Mouse (Mus musculus): ENCODE measurements around the gene Zfp36l1. TPM values are rescaled to one million over a fixed set of nuclear protein-coding genes. Genes with fewer than 3 reads are reported as not detected.

The Zfp36l1 gene
- total RNA-seq, 2 experiments from 2014 or later, result 35.2 to 39.4 TPM

DNA sequence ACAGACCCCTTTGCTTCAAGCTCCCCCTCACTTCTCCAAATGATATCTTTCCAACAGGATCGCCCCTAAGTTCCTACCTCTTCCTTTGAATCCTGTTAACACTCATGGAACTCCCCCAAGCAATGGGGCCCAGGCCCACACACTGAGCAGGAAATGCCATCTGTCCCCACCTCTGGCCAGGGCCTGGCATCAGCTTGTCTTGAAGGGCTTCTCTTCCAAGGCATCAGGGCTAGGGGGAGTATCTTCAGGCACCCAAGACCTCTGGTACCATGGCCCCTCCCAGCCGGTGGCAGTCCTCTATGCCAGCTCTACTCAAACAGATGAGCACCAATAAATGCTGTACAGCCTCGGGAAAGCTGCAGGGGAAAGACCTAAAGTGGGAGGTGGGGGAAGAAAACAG is 11.9 kb upstream of the Zfp36l1 start:
- H3K4me3 ChIP-seq, result no peak overlapping the region
- no peak for DNase-seq (ENCODE audit: low spot score in 2 of 2)
- no peak overlapping the region for H3K27ac ChIP-seq
- no peak for TF ChIP-seq CTCF (conservative IDR thresholded peaks at IDR 0.05)

DNA sequence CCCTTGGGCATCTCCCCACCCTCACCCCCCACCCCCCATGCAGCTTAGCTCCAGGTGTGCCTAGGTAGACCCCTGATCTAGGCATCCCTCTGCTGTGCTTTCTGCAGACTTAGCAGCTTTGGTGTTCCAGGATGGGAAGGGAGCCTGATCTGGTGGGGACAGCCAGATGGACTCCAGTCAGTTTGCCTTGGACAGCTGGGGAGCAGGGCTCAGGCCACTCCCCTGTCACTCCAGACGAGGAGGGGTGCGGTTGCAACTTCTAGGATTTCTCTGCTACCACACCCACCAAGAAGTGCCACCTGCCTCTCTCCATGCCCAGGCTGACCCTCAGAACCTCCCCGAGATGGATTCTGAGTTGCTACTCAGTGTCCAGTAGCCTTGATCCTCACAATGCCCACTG is 11.4 kb upstream of the Zfp36l1 start:
- Histone ChIP-seq H3K27ac (no peak overlapping the region), H3K4me3 (no peak overlapping the region)
- DNase-seq (ENCODE audit: low spot score in 2 of 2), result no peak
- TF ChIP-seq CTCF (conservative IDR thresholded peaks at IDR 0.05), result no peak

DNA sequence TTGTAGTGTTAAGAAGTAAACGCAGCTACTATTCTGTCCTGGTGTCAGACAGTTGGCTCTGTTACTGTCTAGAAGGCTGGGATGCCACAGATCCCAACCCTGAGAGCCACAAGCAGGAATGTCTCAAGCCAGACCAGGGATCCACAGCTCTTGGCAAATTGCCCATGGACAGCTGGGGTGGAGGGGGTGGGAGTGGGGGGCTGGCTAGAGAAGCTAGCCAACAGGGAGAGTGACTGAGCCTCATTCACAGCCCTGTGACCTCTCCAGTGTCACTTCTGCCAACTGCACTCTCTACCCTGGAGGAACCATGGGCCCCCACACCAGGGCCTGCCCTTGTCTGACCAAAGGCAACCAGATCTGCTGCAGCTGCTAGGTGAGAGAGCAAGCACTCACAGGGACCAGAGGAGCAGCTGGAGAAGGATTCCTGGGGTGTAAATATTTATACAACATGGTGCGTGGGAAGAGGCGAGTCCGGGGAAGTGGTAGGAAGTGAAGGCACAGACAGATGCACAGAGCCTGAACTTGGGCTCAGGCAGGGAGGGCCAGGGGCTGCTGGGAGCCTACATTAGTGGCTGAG is 10.5 kb upstream of the Zfp36l1 start:
- peak overlapping the region; percentile 23; the same call in 1 of the 2 replicates for H3K27ac ChIP-seq
- no peak for DNase-seq (ENCODE audit: low spot score in 2 of 2)
- TF ChIP-seq CTCF (conservative IDR thresholded peaks at IDR 0.05), result no peak
- no peak overlapping the region for H3K4me3 ChIP-seq

DNA sequence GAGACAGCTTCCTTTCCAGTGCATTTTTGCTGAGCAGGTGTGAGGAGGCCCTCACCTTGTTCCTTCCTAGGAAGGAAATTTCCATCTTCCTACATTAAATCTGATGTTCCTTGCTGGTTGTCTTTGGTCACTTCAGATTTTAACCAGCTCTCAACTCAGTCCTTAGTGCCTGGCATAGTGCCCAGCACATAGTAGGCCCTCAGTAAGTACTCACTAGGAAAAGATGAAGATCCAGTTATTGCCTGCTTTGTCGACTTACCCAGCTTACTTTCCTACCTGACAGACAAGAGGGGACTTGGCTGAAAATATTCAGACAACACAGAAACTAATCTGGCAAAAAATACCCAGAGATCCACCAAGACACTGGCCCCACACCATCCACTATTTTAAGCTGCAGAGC is 8.6 kb upstream of the Zfp36l1 start:
- no peak overlapping the region for H3K4me3 ChIP-seq
- no peak for TF ChIP-seq CTCF (conservative IDR thresholded peaks at IDR 0.05)
- no peak for DNase-seq (ENCODE audit: low spot score in 2 of 2)

DNA sequence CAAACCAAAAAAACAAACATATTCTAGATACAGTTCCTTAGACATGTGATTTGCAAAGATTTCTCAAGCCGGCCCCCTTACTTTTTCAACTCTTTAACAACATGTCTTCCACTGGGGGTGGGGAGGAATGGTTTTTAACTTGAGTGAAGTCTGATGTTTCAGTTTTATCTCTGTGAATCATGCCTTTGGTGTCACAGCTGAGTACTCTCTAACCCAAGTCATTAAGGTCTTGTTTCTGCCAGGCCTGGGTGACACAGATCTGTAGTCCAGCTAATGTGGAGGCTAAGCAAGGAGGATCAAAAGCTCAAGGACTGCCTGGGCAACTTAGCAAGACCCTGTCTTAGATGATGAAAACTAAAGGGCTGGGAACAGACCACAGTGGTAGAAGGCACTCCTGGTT is 5.8 kb upstream of the Zfp36l1 start:
- H3K4me3 ChIP-seq, result no peak overlapping the region
- no peak for TF ChIP-seq CTCF (conservative IDR thresholded peaks at IDR 0.05)
- no peak overlapping the region for H3K27ac ChIP-seq
- DNase-seq (ENCODE audit: low spot score in 2 of 2), result no peak

More for the DNA sequence above, 8.6 kb upstream of the Zfp36l1 start:
- no peak overlapping the region for H3K27ac ChIP-seq

DNA sequence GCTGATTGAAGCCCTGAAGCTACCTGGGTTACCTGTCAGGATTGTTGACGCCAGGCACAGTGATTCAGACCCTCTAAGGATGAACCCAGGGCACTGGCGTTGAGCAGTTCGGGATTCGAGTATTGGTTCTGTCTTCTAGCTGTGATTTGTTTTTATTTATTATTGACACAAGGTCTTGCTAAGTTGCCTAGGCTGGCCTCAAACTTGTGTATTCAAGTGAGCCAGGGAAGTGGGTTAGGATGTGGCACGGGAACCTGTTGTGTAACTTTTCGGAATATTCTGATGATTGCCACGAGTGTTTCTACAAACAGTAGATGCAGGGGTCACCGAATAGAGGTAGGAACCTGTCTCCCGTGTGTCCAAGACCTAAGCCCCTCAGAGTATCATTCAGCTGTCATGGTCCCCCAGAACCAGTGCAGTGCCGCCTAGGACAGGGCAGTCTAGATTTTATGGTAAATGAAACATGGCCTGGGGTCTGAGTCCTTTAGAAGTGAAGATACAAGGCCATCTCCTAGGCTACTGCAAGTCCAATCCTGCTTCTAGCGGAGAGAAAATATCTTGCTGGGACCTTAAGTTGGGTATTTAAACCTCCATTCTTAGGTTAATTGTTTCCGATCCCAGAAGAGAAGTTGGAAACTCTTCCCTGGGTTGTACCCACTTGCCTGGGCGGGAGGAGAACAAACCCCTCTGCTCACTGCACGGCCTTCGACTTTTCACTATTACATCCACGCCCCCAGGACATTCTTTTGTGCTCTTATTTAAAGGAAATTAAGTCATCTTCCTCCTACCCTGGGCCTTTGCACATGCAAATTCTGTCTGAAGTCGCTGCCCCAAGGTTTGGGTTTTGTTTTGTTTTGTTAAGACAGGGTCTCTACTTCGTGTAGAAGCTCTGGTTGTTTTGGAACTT is 3.6 kb upstream of the Zfp36l1 start:
- Histone ChIP-seq H3K27ac (peak overlapping the region; percentile 99), H3K4me3 (peak overlapping the region; percentile 97)
- TF ChIP-seq CTCF (conservative IDR thresholded peaks at IDR 0.05), result no peak
- DNase-seq (ENCODE audit: low spot score in 2 of 2), result no peak

DNA sequence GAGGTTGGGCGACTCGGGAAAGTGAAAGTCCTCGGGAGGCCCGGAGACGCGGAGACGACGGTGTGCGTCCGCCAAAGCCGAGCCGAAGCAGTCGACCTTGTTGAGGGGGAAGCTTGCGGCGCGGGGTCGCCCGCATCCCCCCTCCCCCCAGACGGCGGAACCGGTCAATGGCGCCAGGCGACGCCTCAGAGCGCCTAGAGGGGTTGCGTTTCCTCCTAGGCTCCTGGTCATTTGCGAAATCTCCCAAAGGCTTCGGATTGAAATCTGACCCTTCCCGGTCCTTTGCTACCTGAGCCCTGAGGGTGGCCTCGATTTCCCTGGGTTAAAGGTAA is 3.0 kb upstream of the Zfp36l1 start:
- peak overlapping the region; percentile 99 for H3K27ac ChIP-seq
- H3K4me3 ChIP-seq, result peak overlapping the region; percentile 97
- no peak for TF ChIP-seq CTCF (conservative IDR thresholded peaks at IDR 0.05)
- no peak for DNase-seq (ENCODE audit: low spot score in 2 of 2)

DNA sequence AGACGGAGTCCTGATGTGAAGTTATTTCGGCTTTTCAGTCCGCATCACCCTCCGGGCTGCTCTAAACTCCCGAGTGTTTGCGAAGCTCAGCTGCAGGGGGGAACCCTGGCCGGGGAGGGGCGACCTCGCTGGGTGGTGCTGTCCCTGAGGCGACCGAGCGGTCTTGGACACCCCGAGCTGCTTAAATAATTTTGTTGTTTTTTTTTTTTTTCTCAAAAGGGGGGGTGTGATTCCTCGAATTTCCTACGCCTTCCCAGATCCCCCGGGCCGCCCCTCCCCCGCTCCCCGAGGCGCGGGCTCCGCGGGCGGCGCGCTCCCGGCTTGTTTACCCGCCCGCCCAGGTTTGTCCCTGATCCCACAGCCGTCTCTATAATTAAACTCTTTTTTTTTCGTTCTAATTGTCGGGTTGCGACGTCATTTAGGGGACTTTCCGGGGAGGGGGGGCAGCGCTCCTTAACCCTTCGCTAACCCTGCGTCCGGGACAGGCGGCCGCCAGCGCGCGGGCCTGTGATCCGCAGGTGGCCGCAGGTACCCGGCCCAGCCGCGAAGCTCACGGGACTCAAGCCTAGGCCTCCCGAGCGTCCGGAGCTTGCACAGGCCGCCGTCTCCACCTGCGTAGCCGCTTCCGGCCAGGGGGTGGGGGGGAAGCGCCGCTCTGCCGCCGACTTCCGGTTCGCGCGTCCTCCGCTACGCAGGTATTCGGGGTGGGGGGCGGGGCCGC is 2.5 kb upstream of the Zfp36l1 start:
- TF ChIP-seq CTCF (conservative IDR thresholded peaks at IDR 0.05), result no peak
- peak; percentile 58 to 68 for DNase-seq (ENCODE audit: low spot score in 2 of 2)
- peak overlapping the region; percentile 99 for H3K27ac ChIP-seq
- H3K4me3 ChIP-seq, result peak overlapping the region; percentile 97

DNA sequence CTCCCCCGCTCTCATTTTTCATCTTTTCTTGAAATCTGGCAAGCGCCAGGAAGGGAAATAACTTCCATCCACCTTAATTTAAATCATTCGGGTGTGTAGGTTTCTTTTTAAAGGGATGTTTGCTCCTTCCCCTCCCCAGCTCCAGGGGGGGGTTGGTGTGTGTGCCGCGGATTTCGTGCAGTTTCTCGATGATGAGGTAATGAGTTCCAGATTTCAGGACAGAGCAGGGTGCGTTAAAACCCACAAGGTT is 2.0 kb upstream of the Zfp36l1 start:
- no peak for DNase-seq (ENCODE audit: low spot score in 2 of 2)

DNA sequence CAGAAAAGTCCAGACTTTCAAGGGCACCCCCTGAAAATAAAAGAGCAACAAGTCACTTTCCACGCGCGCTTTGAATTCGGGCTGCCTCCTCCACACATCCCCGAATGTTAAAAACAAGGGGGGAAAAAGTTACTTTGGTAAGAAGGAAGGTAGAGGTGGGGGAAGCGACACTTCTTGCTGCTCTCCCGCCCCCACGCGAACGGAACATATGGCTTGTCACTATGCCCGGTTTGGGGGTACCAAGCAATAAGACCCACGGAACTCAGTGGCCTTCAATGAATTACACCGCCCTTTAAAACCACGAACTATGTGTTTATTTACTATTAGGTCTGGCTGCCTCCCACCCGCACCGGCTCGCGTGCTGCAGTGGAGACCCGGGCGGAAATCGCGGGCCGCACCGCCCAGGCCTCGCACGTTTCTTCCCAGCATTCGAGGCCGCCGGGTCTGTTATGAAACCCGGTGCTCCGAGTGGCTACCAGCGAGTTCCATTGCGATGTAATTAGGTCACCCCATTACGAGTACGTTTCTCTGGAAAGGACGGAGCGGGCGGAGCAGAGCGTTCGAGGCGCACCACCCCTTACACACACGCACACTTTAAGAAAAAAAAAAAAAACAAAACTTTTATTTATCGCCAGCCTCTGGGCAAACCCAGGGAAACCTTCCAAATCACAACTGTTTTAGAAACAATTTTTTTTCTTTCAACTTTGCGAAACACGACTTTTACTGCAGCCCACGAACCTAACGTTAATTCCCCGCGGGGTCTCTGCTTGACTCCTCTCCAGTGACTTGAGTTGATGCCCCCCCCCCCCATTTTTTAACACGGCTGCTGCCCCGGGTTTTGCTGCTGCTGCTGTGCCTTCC is 1.4 kb upstream of the Zfp36l1 start:
- peak overlapping the region; percentile 99 for H3K27ac ChIP-seq
- peak overlapping the region; percentile 97 for H3K4me3 ChIP-seq
- TF ChIP-seq CTCF (conservative IDR thresholded peaks at IDR 0.05), result no peak
- no peak for DNase-seq (ENCODE audit: low spot score in 2 of 2)

More for the DNA sequence above, 2.0 kb upstream of the Zfp36l1 start:
- Histone ChIP-seq H3K4me3 (peak overlapping the region; percentile 97), H3K27ac (peak overlapping the region; percentile 99)
- no peak for TF ChIP-seq CTCF (conservative IDR thresholded peaks at IDR 0.05)

DNA sequence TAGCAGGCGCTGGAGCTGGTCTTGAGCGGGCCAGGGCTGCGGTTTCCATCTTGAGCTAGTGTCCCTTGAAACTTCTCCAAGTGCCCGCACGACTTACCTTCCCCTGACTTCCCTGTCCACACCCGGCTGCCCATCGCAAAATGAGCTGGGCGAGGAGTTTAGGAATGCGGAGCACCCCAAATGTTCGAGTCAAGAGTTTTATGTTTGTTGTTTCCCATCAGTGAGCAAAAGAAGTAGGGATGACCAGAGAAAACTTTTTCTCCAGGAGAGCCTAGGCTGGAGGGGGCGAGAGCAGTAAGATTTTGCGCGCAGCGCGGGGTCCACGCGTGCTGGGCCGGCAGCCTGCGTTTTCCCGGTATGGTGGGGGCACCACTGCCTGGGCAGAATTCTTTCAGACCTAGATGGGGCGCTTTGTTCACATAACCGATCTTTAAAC is 791 bp upstream of the Zfp36l1 start:
- Histone ChIP-seq H3K27ac (peak overlapping the region; percentile 99), H3K4me3 (peak overlapping the region; percentile 97)
- no peak for DNase-seq (ENCODE audit: low spot score in 2 of 2)
- no peak for TF ChIP-seq CTCF (conservative IDR thresholded peaks at IDR 0.05)

DNA sequence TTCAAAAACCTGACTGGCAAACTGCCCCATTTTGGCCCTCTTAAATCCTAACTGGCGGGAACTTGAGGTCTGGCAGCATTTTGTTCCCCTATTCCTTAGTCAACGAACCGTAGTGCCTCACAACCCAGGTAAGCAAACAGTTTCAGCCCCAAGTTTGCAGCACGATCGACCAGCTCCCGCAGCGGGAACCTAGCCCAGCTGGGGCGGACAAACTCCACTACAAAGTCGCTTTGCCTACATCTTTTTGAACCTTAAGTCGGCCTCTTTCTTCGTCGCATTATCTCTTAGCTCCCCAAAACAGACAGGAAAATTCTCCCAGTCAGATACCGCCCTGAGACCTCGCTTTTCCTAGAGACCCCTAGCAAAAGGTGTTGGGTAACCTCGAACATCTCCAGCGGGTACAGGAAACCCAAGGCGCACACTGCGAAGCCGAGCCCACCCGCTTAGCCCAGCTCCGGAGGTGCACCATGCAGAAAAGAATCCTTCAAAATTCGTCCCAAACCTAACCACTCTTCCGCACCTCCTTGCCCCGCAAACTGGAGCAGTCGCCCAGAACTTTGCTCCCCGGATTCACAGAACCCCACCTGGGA is 647 bp downstream of the Zfp36l1 start:
- H3K4me3 ChIP-seq, result peak overlapping the region; percentile 56
- H3K27ac ChIP-seq, result peak overlapping the region; percentile 91
- DNase-seq (ENCODE audit: low spot score in 2 of 2), result no peak
- TF ChIP-seq CTCF (conservative IDR thresholded peaks at IDR 0.05), result no peak

Measured in layer of hippocampus, adult 2 months (tissue).